Mouse (Mus musculus): ENCODE measurements around the gene Slc9a4. TPM values are rescaled to one million over a fixed set of nuclear protein-coding genes. Genes with fewer than 3 reads are reported as not detected.

Gene Slc9a4
- polyA plus RNA-seq, 1 experiment, result not detected

GRCm38 (mm10) chr1:40613219-40613618 is 33.3 kb downstream of the Slc9a4 start:
- Histone ChIP-seq H3K27ac (ENCODE audit: insufficient read depth, low read depth, low read length) (no peak overlapping the region), H3K27me3 (ENCODE audit: control insufficient read depth, insufficient read depth, low read length) (no peaks in the 10 kb centered on the region), H3K4me1 (ENCODE audit: control insufficient read depth, insufficient read depth, insufficient read length, low read length) (no peaks in the 10 kb centered on the region), H3K4me3 (ENCODE audit: low read depth, low read length) (no peak overlapping the region), H3K36me3 (ENCODE audit: control insufficient read depth, insufficient read depth, low read length) (no peaks in the 10 kb centered on the region)
- TF ChIP-seq CTCF (IDR thresholded peaks at IDR 0.05; ENCODE audit: extremely low read depth, insufficient read length, insufficient replicate concordance, low read depth, low read length), result no peak
- no peak for TF ChIP-seq POLR2A (IDR thresholded peaks at IDR 0.05; ENCODE audit: low read depth, low read length)
- WGBS, result 80% methylated on average over 2 of the region's 2 CpGs

- H3K36me3 ChIP-seq (ENCODE audit: control insufficient read depth, insufficient read depth, low read length), result no peaks in the 10 kb centered on the region
- H3K27me3 ChIP-seq (ENCODE audit: control insufficient read depth, insufficient read depth, low read length), result no peaks in the 10 kb centered on the region
- no peak overlapping the region for H3K4me3 ChIP-seq (ENCODE audit: low read depth, low read length)
- peaks cover 8% of the 10 kb centered on the region; the same call in 1 of the 2 replicates for H3K4me1 ChIP-seq (ENCODE audit: control insufficient read depth, insufficient read depth, insufficient read length, low read length)
- no peak overlapping the region for H3K27ac ChIP-seq (ENCODE audit: insufficient read depth, low read depth, low read length)
- 69% methylated on average over 5 of the region's 5 CpGs for WGBS
- TF ChIP-seq POLR2A (IDR thresholded peaks at IDR 0.05; ENCODE audit: low read depth, low read length) (no peak), CTCF (IDR thresholded peaks at IDR 0.05; ENCODE audit: extremely low read depth, insufficient read length, insufficient replicate concordance, low read depth, low read length) (peak; percentile 61; the same call in 1 of the 2 replicates)
These were observed 39.2 kb downstream of the Slc9a4 start for GRCm38 (mm10) chr1:40619093-40619492.

GRCm38 (mm10) chr1:40619871-40620270 is 40.0 kb downstream of the Slc9a4 start:
- no peaks in the 10 kb centered on the region for H3K27me3 ChIP-seq (ENCODE audit: control insufficient read depth, insufficient read depth, low read length)
- no peak overlapping the region for H3K27ac ChIP-seq (ENCODE audit: insufficient read depth, low read depth, low read length)
- peaks cover 8% of the 10 kb centered on the region; the same call in 1 of the 2 replicates for H3K4me1 ChIP-seq (ENCODE audit: control insufficient read depth, insufficient read depth, insufficient read length, low read length)
- 27% methylated on average over 5 of the region's 5 CpGs for WGBS
- TF ChIP-seq POLR2A (IDR thresholded peaks at IDR 0.05; ENCODE audit: low read depth, low read length) (no peak), CTCF (IDR thresholded peaks at IDR 0.05; ENCODE audit: extremely low read depth, insufficient read length, insufficient replicate concordance, low read depth, low read length) (no peak)
- no peak overlapping the region for H3K4me3 ChIP-seq (ENCODE audit: low read depth, low read length)
- no peaks in the 10 kb centered on the region for H3K36me3 ChIP-seq (ENCODE audit: control insufficient read depth, insufficient read depth, low read length)

GRCm38 (mm10) chr1:40624954-40625353 is 45.1 kb downstream of the Slc9a4 start:
- no peak for TF ChIP-seq POLR2A (IDR thresholded peaks at IDR 0.05; ENCODE audit: low read depth, low read length)
- no peak for TF ChIP-seq CTCF (IDR thresholded peaks at IDR 0.05; ENCODE audit: extremely low read depth, insufficient read length, insufficient replicate concordance, low read depth, low read length)
- Histone ChIP-seq H3K27ac (ENCODE audit: insufficient read depth, low read depth, low read length) (no peak overlapping the region), H3K4me1 (ENCODE audit: control insufficient read depth, insufficient read depth, insufficient read length, low read length) (peaks cover 3% of the 10 kb centered on the region), H3K4me3 (ENCODE audit: low read depth, low read length) (no peak overlapping the region), H3K36me3 (ENCODE audit: control insufficient read depth, insufficient read depth, low read length) (no peaks in the 10 kb centered on the region), H3K27me3 (ENCODE audit: control insufficient read depth, insufficient read depth, low read length) (no peaks in the 10 kb centered on the region)
- 92% methylated on average over 3 of the region's 3 CpGs for WGBS

GRCm38 (mm10) chr1:40626954-40627353 is 47.1 kb downstream of the Slc9a4 start:
- Histone ChIP-seq H3K36me3 (ENCODE audit: control insufficient read depth, insufficient read depth, low read length) (no peaks in the 10 kb centered on the region), H3K27me3 (ENCODE audit: control insufficient read depth, insufficient read depth, low read length) (no peaks in the 10 kb centered on the region), H3K4me3 (ENCODE audit: low read depth, low read length) (no peak overlapping the region), H3K4me1 (ENCODE audit: control insufficient read depth, insufficient read depth, insufficient read length, low read length) (peaks cover 8% of the 10 kb centered on the region), H3K27ac (ENCODE audit: insufficient read depth, low read depth, low read length) (no peak overlapping the region)
- TF ChIP-seq CTCF (IDR thresholded peaks at IDR 0.05; ENCODE audit: extremely low read depth, insufficient read length, insufficient replicate concordance, low read depth, low read length), result no peak
- TF ChIP-seq POLR2A (IDR thresholded peaks at IDR 0.05; ENCODE audit: low read depth, low read length), result no peak

- Histone ChIP-seq H3K36me3 (ENCODE audit: control insufficient read depth, insufficient read depth, low read length) (no peaks in the 10 kb centered on the region), H3K4me1 (ENCODE audit: control insufficient read depth, insufficient read depth, insufficient read length, low read length) (peaks cover 19% of the 10 kb centered on the region), H3K27me3 (ENCODE audit: control insufficient read depth, insufficient read depth, low read length) (no peaks in the 10 kb centered on the region), H3K27ac (ENCODE audit: insufficient read depth, low read depth, low read length) (no peak overlapping the region), H3K4me3 (ENCODE audit: low read depth, low read length) (no peak overlapping the region)
- TF ChIP-seq CTCF (IDR thresholded peaks at IDR 0.05; ENCODE audit: extremely low read depth, insufficient read length, insufficient replicate concordance, low read depth, low read length), result no peak
- TF ChIP-seq POLR2A (IDR thresholded peaks at IDR 0.05; ENCODE audit: low read depth, low read length), result no peak
- WGBS, result 95% methylated on average over 3 of the region's 3 CpGs
These were observed 48.6 kb downstream of the Slc9a4 start for GRCm38 (mm10) chr1:40628443-40628842.

- no peaks in the 10 kb centered on the region for H3K27me3 ChIP-seq (ENCODE audit: control insufficient read depth, insufficient read depth, low read length)
- WGBS, result 21% methylated on average over 2 of the region's 2 CpGs
- peak overlapping the region; percentile 86 for H3K27ac ChIP-seq (ENCODE audit: insufficient read depth, low read depth, low read length)
- peaks cover 19% of the 10 kb centered on the region for H3K4me1 ChIP-seq (ENCODE audit: control insufficient read depth, insufficient read depth, insufficient read length, low read length)
- TF ChIP-seq CTCF (IDR thresholded peaks at IDR 0.05; ENCODE audit: extremely low read depth, insufficient read length, insufficient replicate concordance, low read depth, low read length) (peak; percentile 27; the same call in 1 of the 2 replicates), POLR2A (IDR thresholded peaks at IDR 0.05; ENCODE audit: low read depth, low read length) (no peak)
- H3K36me3 ChIP-seq (ENCODE audit: control insufficient read depth, insufficient read depth, low read length), result no peaks in the 10 kb centered on the region
- no peak overlapping the region for H3K4me3 ChIP-seq (ENCODE audit: low read depth, low read length)
These were observed 52.7 kb downstream of the Slc9a4 start for GRCm38 (mm10) chr1:40632407-40633062.

Measured in small intestine, adult 2 months (tissue).